Mouse (Mus musculus): ENCODE data around the gene Ccdc157. TPM values are rescaled to one million over a fixed set of nuclear protein-coding genes. Genes with fewer than 3 reads are reported as not detected.

Gene Ccdc157
- polyA plus RNA-seq, 1 experiment from 2014 or later = 6.9 TPM

Small RNA genes within 50 kb of the gene (microRNA-seq; reads per million reads assigned to microRNA genes)
- 6.3 reads per million, percentile 15 among the genes with 10 or more reads in this experiment for gene Mir3060

Other genes with a start within 250 kb of the Ccdc157 start
- 5.2 and 5.5 TPM in 2 replicates for gene Slc35e4, start 245.6 kb downstream of the Ccdc157 start, polyA plus RNA-seq (2016; fragmentation: Nextera tagmentation; extraction: Ambion mirVana)
- 24.5 and 28.1 TPM in 2 replicates for gene Tcn2, start 228.1 kb downstream of the Ccdc157 start, polyA plus RNA-seq (2016; fragmentation: Nextera tagmentation; extraction: Ambion mirVana)
- gene Pes1, start 196.3 kb downstream of the Ccdc157 start, polyA plus RNA-seq (2016; fragmentation: Nextera tagmentation; extraction: Ambion mirVana) = 96.3 and 103 TPM in 2 replicates
- gene 4930556J24Rik, start 183.5 kb downstream of the Ccdc157 start, polyA plus RNA-seq (2016; fragmentation: Nextera tagmentation; extraction: Ambion mirVana) = 0.19 and 0.33 TPM in 2 replicates
- 0.16 TPM in 2 replicates for gene Gal3st1, start 176.7 kb downstream of the Ccdc157 start, polyA plus RNA-seq (2016; fragmentation: Nextera tagmentation; extraction: Ambion mirVana)
- not detected in 2 replicates for gene Sec14l4, start 128.8 kb downstream of the Ccdc157 start, polyA plus RNA-seq (2016; fragmentation: Nextera tagmentation; extraction: Ambion mirVana)
- gene Sec14l3, start 95.5 kb downstream of the Ccdc157 start, polyA plus RNA-seq (2016; fragmentation: Nextera tagmentation; extraction: Ambion mirVana) = not detected in 2 replicates
- 8.1 and 10.3 TPM in 2 replicates for gene Mtfp1, start 64.8 kb downstream of the Ccdc157 start, polyA plus RNA-seq (2016; fragmentation: Nextera tagmentation; extraction: Ambion mirVana)
- 2.2 and 2.9 TPM in 2 replicates for gene Sec14l2, start 36.9 kb downstream of the Ccdc157 start, polyA plus RNA-seq (2016; fragmentation: Nextera tagmentation; extraction: Ambion mirVana)
- gene Rnf215, start 25.1 kb downstream of the Ccdc157 start, polyA plus RNA-seq (2016; fragmentation: Nextera tagmentation; extraction: Ambion mirVana) = 21.3 and 29.3 TPM in 2 replicates
- gene Sf3a1, start 57 bp upstream of the Ccdc157 start, polyA plus RNA-seq (2016; fragmentation: Nextera tagmentation; extraction: Ambion mirVana) = 95.2 and 97.1 TPM in 2 replicates
- gene Tbc1d10a, start 26.5 kb upstream of the Ccdc157 start, polyA plus RNA-seq (2016; fragmentation: Nextera tagmentation; extraction: Ambion mirVana) = 26.3 and 26.4 TPM in 2 replicates
- 2.7 and 3.4 TPM in 2 replicates for gene Castor1, start 57.9 kb upstream of the Ccdc157 start, polyA plus RNA-seq (2016; fragmentation: Nextera tagmentation; extraction: Ambion mirVana)
- 0.05 TPM in 1 of 2 replicates, not detected in the other for gene Osm, start 76.1 kb upstream of the Ccdc157 start, polyA plus RNA-seq (2016; fragmentation: Nextera tagmentation; extraction: Ambion mirVana)
- gene Lif, start 97.3 kb upstream of the Ccdc157 start, polyA plus RNA-seq (2016; fragmentation: Nextera tagmentation; extraction: Ambion mirVana) = 0.21 TPM in 1 of 2 replicates, not detected in the other

Measured in midbrain, embryonic 10.5 days (tissue).